Mouse (Mus musculus) cerebellum, postnatal 10 days (tissue): ENCODE data around the gene Cd5.

Source experiments
- DNase-seq, 2 experiments: peaks; one replicate each; pipeline ENCODE4 v3.0.0; 2021; ENCODE audit warnings: mixed read lengths in 2 of 2

Cd5 gene

GRCm38 (mm10) chr19:10701013-10701726 lies 37.6 kb downstream of the Cd5 start:
- DNase-seq, result peak in 1 of 2 experiments; percentile 60

GRCm38 (mm10) chr19:10699851-10700250 lies 39.0 kb downstream of the Cd5 start:
- no peak for DNase-seq

- DNase-seq, result no peak
These were observed 40.4 kb downstream of the Cd5 start for GRCm38 (mm10) chr19:10698131-10698991.

- DNase-seq, result no peak
These were observed 43.0 kb downstream of the Cd5 start for GRCm38 (mm10) chr19:10695801-10696200.

- no peak for DNase-seq
These were observed 44.7 kb downstream of the Cd5 start for GRCm38 (mm10) chr19:10693926-10694682.

- DNase-seq, result no peak
These were observed 46.4 kb downstream of the Cd5 start for GRCm38 (mm10) chr19:10692361-10692760.

GRCm38 (mm10) chr19:10691660-10692059 lies 47.1 kb downstream of the Cd5 start:
- no peak for DNase-seq

- no peak for DNase-seq
These were observed 47.7 kb downstream of the Cd5 start for GRCm38 (mm10) chr19:10691121-10691520.

- no peak for DNase-seq
These were observed 48.5 kb downstream of the Cd5 start for GRCm38 (mm10) chr19:10690336-10690735.

GRCm38 (mm10) chr19:10689470-10690166 lies 49.2 kb downstream of the Cd5 start:
- no peak for DNase-seq

GRCm38 (mm10) chr19:10688537-10689352 lies 50.1 kb downstream of the Cd5 start, which contains the start of gene Vps37c:
Gene Vps37c, plus strand, starts transcription at chr19:10688735.
- DNase-seq, result peak; percentile 99

- DNase-seq, result no peak
These were observed 53.1 kb downstream of the Cd5 start for GRCm38 (mm10) chr19:10685727-10686126.

GRCm38 (mm10) chr19:10685081-10685480 lies 53.7 kb downstream of the Cd5 start:
- DNase-seq, result no peak

- no peak for DNase-seq
These were observed 57.2 kb downstream of the Cd5 start for GRCm38 (mm10) chr19:10681571-10681970.

- no peak for DNase-seq
These were observed 60.1 kb downstream of the Cd5 start for GRCm38 (mm10) chr19:10678772-10679067.

GRCm38 (mm10) chr19:10677915-10678771 lies 60.7 kb downstream of the Cd5 start, which contains the start of gene Pga5:
Gene Pga5, minus strand, starts transcription at chr19:10678071.
- peak; percentile 97 to 99 for DNase-seq

- DNase-seq, result no peak
These were observed 62.1 kb downstream of the Cd5 start for GRCm38 (mm10) chr19:10676656-10677055.

GRCm38 (mm10) chr19:10673275-10673674 lies 65.5 kb downstream of the Cd5 start:
- DNase-seq, result no peak

GRCm38 (mm10) chr19:10671854-10672417 lies 66.9 kb downstream of the Cd5 start:
- no peak for DNase-seq

- no peak for DNase-seq
These were observed 67.5 kb downstream of the Cd5 start for GRCm38 (mm10) chr19:10671319-10671718.
